Mouse (Mus musculus): ENCODE data around the gene Fgfr2. TPM values are rescaled to one million over a fixed set of nuclear protein-coding genes. Genes with fewer than 3 reads are reported as not detected.

The Fgfr2 gene
- polyA plus RNA-seq, 1 experiment from 2014 or later = 11.2 TPM

DNA sequence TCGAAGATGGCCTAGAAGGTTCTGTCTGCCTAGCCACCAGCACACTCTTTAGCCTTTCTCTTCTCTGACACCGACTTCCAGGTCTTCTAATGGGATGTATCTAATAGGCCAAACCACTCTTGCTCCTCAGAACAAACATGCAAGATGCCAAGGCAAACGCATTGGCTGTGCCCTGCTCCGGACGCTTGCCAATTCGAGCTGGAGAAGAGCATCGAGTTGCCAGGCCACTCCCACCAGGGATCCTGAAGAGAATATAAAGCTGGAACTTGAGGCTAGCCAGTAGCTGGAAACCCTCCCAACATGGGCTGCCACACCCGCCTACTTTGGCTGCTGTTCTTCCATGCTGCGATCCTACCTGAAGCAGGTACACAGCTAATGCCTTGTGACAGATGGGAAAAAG lies 1949.0 kb downstream of the Fgfr2 start, which contains the start of gene 5430419D17Rik:
Gene 5430419D17Rik (plus strand): TSS at position 282 of the 400 bp plus-strand sequence.
- H3K4me1 ChIP-seq (ENCODE audit: insufficient read depth) = no peaks in the 10 kb centered on the region

DNA sequence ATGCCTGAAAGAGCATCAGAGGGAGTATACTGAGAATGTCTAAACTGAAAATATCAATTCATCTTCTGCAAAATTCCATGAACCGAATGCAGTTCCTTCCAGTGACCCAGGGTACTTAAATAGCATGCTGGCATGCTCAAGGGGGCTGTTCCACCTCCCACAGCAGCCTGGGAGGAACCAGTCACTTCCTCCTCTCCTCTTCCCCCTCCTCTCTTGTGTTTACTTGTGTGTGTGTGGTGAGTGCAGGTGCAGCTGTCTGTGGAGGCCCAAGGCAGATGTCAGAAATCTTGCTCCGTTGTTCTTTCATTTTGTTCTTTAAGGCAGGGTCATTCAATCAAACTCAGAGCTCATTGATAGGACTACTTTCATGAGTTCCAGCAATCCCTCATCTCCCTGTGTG lies 1954.1 kb downstream of the Fgfr2 start:
- Histone ChIP-seq H3K9ac (replicated peaks) (no peak overlapping the region), H3K4me2 (ENCODE audit: low read depth, low read length) (no peak overlapping the region), H3K4me3 (ENCODE audit: low read depth, low read length) (no peak overlapping the region), H3K27ac (ENCODE audit: low read depth) (no peak overlapping the region), H3K4me1 (ENCODE audit: insufficient read depth) (no peaks in the 10 kb centered on the region), H3K9me3 (ENCODE audit: low read length) (no peaks in the 10 kb centered on the region), H3K27me3 (ENCODE audit: insufficient read depth, low read length) (no peaks in the 10 kb centered on the region), H3K36me3 (replicated peaks; ENCODE audit: insufficient read depth, low read length) (no peaks in the 10 kb centered on the region)
- ATAC-seq (no peak), DNase-seq (no peak)
- TF ChIP-seq EP300 (IDR thresholded peaks at IDR 0.05; ENCODE audit: low read depth) (no peak), CTCF (IDR thresholded peaks at IDR 0.05; ENCODE audit: low read depth) (no peak)
- 20% methylated on average over 2 of the region's 2 CpGs for WGBS (ENCODE audit: insufficient replicate concordance)

More for the DNA sequence above, 1949.0 kb downstream of the Fgfr2 start, which contains the start of gene 5430419D17Rik:
- Histone ChIP-seq H3K9me3 (ENCODE audit: low read length) (no peaks in the 10 kb centered on the region), H3K27me3 (ENCODE audit: insufficient read depth, low read length) (no peaks in the 10 kb centered on the region), H3K36me3 (replicated peaks; ENCODE audit: insufficient read depth, low read length) (no peaks in the 10 kb centered on the region), H3K9ac (replicated peaks) (no peak within 1 kb of the TSS), H3K4me2 (ENCODE audit: low read depth, low read length) (no peak within 1 kb of the TSS), H3K4me3 (ENCODE audit: low read depth, low read length) (no peak within 1 kb of the TSS), H3K27ac (ENCODE audit: low read depth) (no peak within 1 kb of the TSS)
- 75% methylated on average over 9 of the region's 9 CpGs for WGBS (ENCODE audit: insufficient replicate concordance)
- no peak for ATAC-seq
- no peak for DNase-seq
- TF ChIP-seq EP300 (IDR thresholded peaks at IDR 0.05; ENCODE audit: low read depth) (no peak), CTCF (IDR thresholded peaks at IDR 0.05; ENCODE audit: low read depth) (no peak)

DNA sequence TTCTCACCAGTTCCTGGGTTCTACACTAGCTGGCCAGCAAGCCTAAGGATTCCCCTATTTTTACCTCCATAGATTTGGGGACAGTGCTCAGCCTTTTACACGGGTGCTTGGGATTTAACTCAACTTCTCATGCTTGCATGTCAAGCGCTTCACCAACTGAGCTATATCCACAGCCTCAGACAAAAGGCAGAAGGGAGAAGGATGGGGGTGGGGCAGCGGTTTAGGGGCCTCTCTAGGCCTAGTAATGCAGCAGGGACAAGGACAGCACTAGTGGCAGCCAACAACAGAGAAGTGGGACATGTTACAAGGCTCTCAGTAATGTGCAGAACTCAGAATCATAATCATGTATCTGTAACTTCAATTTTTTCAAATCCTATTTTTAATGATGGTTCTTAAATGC lies 1955.4 kb downstream of the Fgfr2 start:
- no peak overlapping the region for H3K27ac ChIP-seq (ENCODE audit: low read depth)
- ATAC-seq (no peak), DNase-seq (no peak)
- WGBS (ENCODE audit: insufficient replicate concordance) = 69% methylated on average over 3 of the region's 3 CpGs
- no peaks in the 10 kb centered on the region for H3K9me3 ChIP-seq (ENCODE audit: low read length)
- no peaks in the 10 kb centered on the region for H3K36me3 ChIP-seq (replicated peaks; ENCODE audit: insufficient read depth, low read length)
- no peaks in the 10 kb centered on the region for H3K4me1 ChIP-seq (ENCODE audit: insufficient read depth)
- no peaks in the 10 kb centered on the region for H3K27me3 ChIP-seq (ENCODE audit: insufficient read depth, low read length)
- H3K9ac ChIP-seq (replicated peaks) = no peak overlapping the region
- no peak overlapping the region for H3K4me2 ChIP-seq (ENCODE audit: low read depth, low read length)
- H3K4me3 ChIP-seq (ENCODE audit: low read depth, low read length) = no peak overlapping the region
- TF ChIP-seq CTCF (IDR thresholded peaks at IDR 0.05; ENCODE audit: low read depth) (no peak), EP300 (IDR thresholded peaks at IDR 0.05; ENCODE audit: low read depth) (no peak)

DNA sequence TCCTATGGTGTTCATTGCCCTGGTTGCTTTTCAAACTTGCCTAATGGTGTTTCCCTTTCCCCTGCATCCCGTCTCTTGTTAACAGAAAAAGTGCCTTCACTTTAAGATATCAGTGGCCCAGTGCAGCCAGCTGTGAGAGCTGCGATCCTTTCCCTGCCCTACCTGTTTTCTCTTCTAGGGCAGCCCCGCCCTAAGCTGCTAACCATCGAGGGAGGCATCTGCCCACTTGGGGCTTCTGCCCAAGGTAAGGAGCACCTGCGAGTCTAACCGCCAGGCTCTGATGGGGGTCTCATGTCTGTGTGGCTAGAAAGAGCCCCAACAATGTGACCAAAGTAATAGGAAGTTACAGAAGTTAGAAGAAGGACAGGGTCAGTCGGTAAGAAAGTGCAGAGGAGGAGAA lies 1960.9 kb downstream of the Fgfr2 start:
- TF ChIP-seq EP300 (IDR thresholded peaks at IDR 0.05; ENCODE audit: low read depth) = no peak
- no peak for TF ChIP-seq CTCF (IDR thresholded peaks at IDR 0.05; ENCODE audit: low read depth)
- no peak for ATAC-seq
- Histone ChIP-seq H3K9me3 (ENCODE audit: low read length) (no peaks in the 10 kb centered on the region), H3K4me3 (ENCODE audit: low read depth, low read length) (no peak overlapping the region), H3K4me1 (ENCODE audit: insufficient read depth) (no peaks in the 10 kb centered on the region), H3K27ac (ENCODE audit: low read depth) (no peak overlapping the region), H3K4me2 (ENCODE audit: low read depth, low read length) (no peak overlapping the region), H3K9ac (replicated peaks) (no peak overlapping the region), H3K36me3 (replicated peaks; ENCODE audit: insufficient read depth, low read length) (no peaks in the 10 kb centered on the region), H3K27me3 (ENCODE audit: insufficient read depth, low read length) (no peaks in the 10 kb centered on the region)
- DNase-seq = no peak
- 44% methylated on average over 7 of the region's 7 CpGs for WGBS (ENCODE audit: insufficient replicate concordance)

DNA sequence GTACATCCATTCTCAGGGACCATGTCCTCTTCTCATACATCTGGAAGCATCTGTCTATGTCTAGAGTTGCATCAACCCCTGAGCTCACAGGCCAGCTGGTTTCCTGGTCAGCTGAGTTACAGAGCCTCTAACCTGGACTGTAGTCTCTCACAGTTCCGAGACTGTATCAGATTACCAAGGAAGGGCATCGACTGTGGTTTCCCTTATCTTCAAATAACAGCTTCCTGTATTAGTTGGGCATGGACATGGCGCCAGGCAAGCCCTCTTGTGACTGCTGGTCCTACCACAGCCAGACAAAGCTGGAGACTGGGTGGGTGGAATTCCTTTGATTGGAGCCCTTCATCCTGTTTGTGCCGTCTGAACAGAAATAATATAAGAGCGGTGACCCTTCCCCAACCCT lies 1970.1 kb downstream of the Fgfr2 start:
- 34% methylated on average over 5 of the region's 5 CpGs for WGBS (ENCODE audit: insufficient replicate concordance)
- ATAC-seq (no peak), DNase-seq (no peak)
- no peaks in the 10 kb centered on the region for H3K9me3 ChIP-seq (ENCODE audit: low read length)
- no peak overlapping the region for H3K9ac ChIP-seq (replicated peaks)
- no peak overlapping the region for H3K4me2 ChIP-seq (ENCODE audit: low read depth, low read length)
- H3K4me1 ChIP-seq (ENCODE audit: insufficient read depth) = no peaks in the 10 kb centered on the region
- H3K27me3 ChIP-seq (ENCODE audit: insufficient read depth, low read length) = no peaks in the 10 kb centered on the region
- no peak overlapping the region for H3K4me3 ChIP-seq (ENCODE audit: low read depth, low read length)
- TF ChIP-seq CTCF (IDR thresholded peaks at IDR 0.05; ENCODE audit: low read depth) (no peak), EP300 (IDR thresholded peaks at IDR 0.05; ENCODE audit: low read depth) (no peak)
- H3K27ac ChIP-seq (ENCODE audit: low read depth) = no peak overlapping the region
- H3K36me3 ChIP-seq (replicated peaks; ENCODE audit: insufficient read depth, low read length) = no peaks in the 10 kb centered on the region

DNA sequence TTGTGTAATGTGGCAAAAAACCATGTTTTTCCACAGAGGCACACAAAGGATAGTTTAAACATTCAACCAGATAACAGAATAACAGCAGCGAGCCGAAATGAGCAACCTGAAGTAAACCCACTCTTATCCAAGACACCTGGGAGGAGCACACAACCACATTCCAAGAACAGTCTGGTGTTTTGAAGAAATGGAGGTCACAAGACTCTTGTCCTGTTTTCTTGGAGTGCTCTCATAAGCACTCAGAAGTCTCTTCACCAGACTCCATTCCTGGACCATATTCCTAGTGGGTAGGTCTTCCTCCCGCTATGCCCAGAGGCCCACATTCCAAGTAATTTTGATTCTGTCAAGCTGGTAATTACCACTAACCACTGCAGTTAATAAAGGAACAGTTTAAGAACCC lies 1973.0 kb downstream of the Fgfr2 start:
- H3K4me2 ChIP-seq (ENCODE audit: low read depth, low read length) = no peak overlapping the region
- H3K4me3 ChIP-seq (ENCODE audit: low read depth, low read length) = no peak overlapping the region
- WGBS (ENCODE audit: insufficient replicate concordance) = 57% methylated on average over 3 of the region's 3 CpGs
- no peak for DNase-seq
- ATAC-seq = no peak
- TF ChIP-seq EP300 (IDR thresholded peaks at IDR 0.05; ENCODE audit: low read depth) (no peak), CTCF (IDR thresholded peaks at IDR 0.05; ENCODE audit: low read depth) (no peak)
- no peak overlapping the region for H3K27ac ChIP-seq (ENCODE audit: low read depth)
- H3K4me1 ChIP-seq (ENCODE audit: insufficient read depth) = no peaks in the 10 kb centered on the region
- H3K36me3 ChIP-seq (replicated peaks; ENCODE audit: insufficient read depth, low read length) = no peaks in the 10 kb centered on the region
- no peaks in the 10 kb centered on the region for H3K27me3 ChIP-seq (ENCODE audit: insufficient read depth, low read length)
- H3K9ac ChIP-seq (replicated peaks) = no peak overlapping the region
- no peaks in the 10 kb centered on the region for H3K9me3 ChIP-seq (ENCODE audit: low read length)

DNA sequence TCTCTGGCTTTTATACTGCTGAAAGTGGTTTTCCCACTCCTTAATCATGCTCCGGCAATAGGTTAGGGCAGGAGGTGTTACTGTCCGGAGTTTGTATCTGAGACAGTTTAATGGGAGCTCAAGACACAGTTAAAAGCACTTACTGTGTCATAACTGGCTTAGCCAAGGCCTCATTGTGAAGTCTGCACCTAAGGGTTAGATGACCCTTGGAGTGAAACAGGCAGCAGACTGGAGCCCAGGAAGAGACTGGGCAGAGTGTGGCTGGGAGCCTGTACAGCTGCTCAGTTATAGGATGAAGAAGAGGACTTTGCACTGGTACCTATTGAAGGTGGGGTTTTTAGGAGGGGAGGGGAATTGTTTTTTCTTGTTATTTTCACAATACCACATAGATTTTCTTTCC lies 1976.9 kb downstream of the Fgfr2 start, which contains the start of gene 4933402N03Rik:
Gene 4933402N03Rik (minus strand): TSS at position 101 of the 400 bp plus-strand sequence.
- TF ChIP-seq EP300 (IDR thresholded peaks at IDR 0.05; ENCODE audit: low read depth) = no peak
- TF ChIP-seq CTCF (IDR thresholded peaks at IDR 0.05; ENCODE audit: low read depth) = no peak
- Histone ChIP-seq H3K4me1 (ENCODE audit: insufficient read depth) (no peaks in the 10 kb centered on the region), H3K4me2 (ENCODE audit: low read depth, low read length) (no peak within 1 kb of the TSS), H3K27ac (ENCODE audit: low read depth) (no peak within 1 kb of the TSS), H3K27me3 (ENCODE audit: insufficient read depth, low read length) (no peaks in the 10 kb centered on the region), H3K36me3 (replicated peaks; ENCODE audit: insufficient read depth, low read length) (no peaks in the 10 kb centered on the region), H3K9ac (replicated peaks) (no peak within 1 kb of the TSS), H3K4me3 (ENCODE audit: low read depth, low read length) (no peak within 1 kb of the TSS), H3K9me3 (ENCODE audit: low read length) (no peaks in the 10 kb centered on the region)
- ATAC-seq (no peak), DNase-seq (no peak)
- WGBS (ENCODE audit: insufficient replicate concordance) = 87% methylated on average over 2 of the region's 2 CpGs

Data from liver, postnatal 0 days (tissue).